Mouse (Mus musculus): Measurements from ENCODE around the gene Resp18.

Resp18 gene

DNA sequence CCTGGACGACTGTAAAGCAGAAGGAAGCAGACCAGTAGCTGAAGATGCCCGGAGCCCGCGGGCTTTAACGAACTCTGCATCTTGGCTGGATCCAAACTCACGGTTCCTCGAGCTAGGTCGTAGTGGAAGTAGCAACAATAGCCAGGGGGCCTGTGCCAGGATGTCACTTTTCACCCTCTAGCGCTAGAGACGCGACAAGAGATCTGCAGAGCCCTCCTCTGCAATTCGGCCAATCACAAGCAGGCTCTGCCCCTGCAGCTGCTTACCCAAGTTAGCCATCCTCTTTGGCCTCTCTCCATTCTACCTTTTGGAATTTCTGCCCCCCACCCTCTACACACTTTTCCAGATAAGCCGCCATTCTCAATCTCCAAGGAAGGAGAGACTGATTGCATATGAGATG is at the start of gene Resp18:
Gene Resp18 (minus strand): TSS at position 188 of the 400 bp plus-strand sequence.
- no peak for DNase-seq (ENCODE audit: low spot score in 2 of 2)

- DNase-seq (ENCODE audit: low spot score in 2 of 2), result no peak
These were observed 49.2 kb upstream of the Resp18 start for GRCm38 (mm10) chr1:75327461-75327860.

GRCm38 (mm10) chr1:75319166-75319565 is 41.0 kb upstream of the Resp18 start:
- DNase-seq (ENCODE audit: low spot score in 2 of 2), result no peak

GRCm38 (mm10) chr1:75318736-75319135 is 40.5 kb upstream of the Resp18 start:
- DNase-seq (ENCODE audit: low spot score in 2 of 2), result no peak

- DNase-seq (ENCODE audit: low spot score in 2 of 2), result no peak
These were observed 40.1 kb upstream of the Resp18 start for GRCm38 (mm10) chr1:75318301-75318700.

DNA sequence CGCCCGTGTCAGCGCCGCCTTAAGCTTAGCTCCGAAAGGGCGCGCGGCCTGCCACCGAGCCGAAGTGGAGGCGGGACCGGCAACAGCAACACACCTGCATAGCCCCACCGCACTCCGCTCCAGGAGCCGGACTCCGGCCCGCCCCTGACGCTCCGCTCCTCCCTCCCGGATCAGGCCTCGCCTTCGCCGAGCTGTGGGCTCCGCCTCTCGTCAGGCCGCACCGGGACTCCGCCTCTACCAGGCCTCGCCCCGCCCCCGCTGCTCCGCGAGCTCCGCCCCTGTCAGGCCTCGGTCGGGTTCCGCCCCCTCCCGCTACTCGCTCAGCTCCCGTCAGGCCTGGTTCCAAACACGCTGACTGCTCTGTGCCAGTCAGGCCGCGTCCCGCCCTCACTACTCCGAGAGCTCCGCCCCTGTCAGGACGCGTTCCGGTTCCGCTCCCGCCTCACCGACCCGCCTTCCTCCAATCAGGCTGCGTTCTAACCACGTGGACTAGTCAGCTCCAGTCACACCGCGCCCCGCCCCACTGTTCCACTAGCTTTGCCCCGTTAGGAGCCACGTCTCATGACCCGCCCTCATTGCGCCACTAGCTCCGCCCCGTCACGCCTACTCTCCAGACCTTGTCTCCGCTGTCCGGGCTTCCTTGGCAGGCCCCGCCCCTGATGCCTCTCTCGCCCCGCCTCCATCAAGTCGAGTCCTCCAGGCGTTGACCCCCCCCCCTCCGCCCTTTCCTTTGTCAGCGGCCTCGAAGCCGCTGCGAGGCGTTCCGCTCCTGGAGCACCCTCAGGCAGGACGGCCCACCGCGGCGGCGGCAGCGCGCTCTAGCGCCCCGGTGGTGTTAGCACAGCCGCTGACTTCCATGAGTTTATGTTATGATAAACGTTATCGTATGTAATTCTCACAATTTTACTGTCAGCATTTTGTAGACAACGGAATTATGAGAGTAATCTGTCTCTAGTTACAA is 39.3 kb upstream of the Resp18 start, which contains the start of gene Dnpep:
Gene Dnpep (minus strand): TSS at position 750 of the 961 bp plus-strand sequence.
- peak; percentile 100 for DNase-seq (ENCODE audit: low spot score in 2 of 2)

DNA sequence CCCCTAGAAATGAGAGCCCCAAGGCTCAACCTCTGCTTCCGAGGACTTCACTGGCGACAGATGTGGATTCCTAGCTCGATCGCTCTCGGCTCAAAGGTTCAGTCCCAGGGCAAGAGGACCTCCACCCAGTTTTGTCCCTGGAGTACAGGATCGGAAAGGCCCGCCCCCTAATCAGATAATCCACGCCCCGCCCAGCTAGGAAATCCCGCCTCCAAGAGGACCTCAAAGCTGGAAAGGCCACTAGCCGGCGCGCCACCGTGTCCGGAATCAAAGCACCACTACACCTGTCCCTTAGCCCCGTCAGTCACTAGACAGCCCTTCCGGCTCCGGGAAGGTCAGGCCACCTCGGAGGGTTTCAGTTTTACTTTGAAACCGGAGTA is 38.6 kb upstream of the Resp18 start:
- peak; percentile 85 to 87 for DNase-seq (ENCODE audit: low spot score in 2 of 2)

- DNase-seq (ENCODE audit: low spot score in 2 of 2), result peak in 1 of 2 experiments; percentile 56
These were observed 37.5 kb upstream of the Resp18 start for GRCm38 (mm10) chr1:75315456-75316365.

DNA sequence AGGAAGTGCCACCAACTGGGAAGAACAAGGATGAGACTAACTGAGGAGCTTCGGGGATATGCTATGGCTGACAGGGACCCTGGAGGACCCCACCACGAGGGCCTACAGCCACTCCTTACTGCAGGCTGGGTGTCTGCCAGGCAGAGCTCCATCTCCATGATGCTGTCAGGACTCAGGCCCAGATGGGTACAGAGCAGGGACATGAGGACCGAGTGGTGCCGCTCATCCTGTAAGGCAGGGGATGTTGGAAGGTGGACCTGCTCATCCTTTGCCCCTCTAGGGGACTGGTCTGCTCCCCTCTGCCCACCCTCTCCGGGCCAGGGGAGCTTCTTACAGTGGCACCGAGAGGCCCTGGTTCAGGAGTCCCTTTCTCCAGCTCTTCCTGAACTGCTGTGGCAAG is 36.8 kb upstream of the Resp18 start:
- DNase-seq (ENCODE audit: low spot score in 2 of 2), result no peak

- no peak for DNase-seq (ENCODE audit: low spot score in 2 of 2)
These were observed 33.5 kb upstream of the Resp18 start for GRCm38 (mm10) chr1:75311694-75312093.

- no peak for DNase-seq (ENCODE audit: low spot score in 2 of 2)
These were observed 26.4 kb upstream of the Resp18 start for GRCm38 (mm10) chr1:75304662-75305061.

GRCm38 (mm10) chr1:75294294-75294693 is 16.1 kb upstream of the Resp18 start:
- DNase-seq (ENCODE audit: low spot score in 2 of 2), result no peak

DNA sequence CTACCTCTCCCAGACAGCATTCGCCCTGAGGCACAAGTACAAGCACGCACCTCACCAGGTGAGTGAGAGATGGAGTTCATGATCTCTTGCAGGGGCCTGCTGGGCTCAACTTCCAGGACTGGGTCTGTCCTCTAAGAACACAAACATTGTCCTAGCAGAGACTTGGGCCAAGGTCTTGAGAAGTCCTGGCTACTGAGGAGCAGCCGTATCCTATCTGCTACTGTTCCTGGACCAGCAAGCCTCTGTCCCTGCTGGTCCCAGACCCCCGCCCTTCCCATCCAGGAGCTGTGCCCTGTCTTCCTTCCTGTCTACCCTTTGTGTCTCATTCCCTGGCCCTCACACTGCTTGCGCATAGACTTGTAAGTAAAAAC is 15.1 kb upstream of the Resp18 start:
- no peak for DNase-seq (ENCODE audit: low spot score in 2 of 2)

- DNase-seq (ENCODE audit: low spot score in 2 of 2), result no peak
These were observed 14.5 kb upstream of the Resp18 start for GRCm38 (mm10) chr1:75292476-75293330.

DNA sequence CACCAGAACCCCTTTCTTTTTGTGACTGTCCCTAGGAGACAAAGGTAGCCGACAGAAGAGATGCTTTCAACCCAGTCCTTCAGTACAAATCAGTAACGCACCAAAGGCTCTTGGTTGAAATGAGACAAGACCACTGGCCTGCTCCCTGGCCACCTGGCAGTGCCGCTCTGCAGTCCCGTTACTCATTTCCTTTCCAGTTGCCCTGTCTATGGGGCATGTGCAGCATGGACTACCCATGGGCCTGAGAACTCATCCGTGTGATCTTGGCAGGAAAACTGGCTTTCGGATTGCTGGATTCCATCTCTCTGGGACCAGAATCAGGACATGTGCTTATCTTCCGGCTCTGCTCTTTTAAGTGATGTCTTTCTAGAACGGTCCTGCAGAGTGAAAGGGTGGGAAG is 13.1 kb upstream of the Resp18 start:
- no peak for DNase-seq (ENCODE audit: low spot score in 2 of 2)

DNA sequence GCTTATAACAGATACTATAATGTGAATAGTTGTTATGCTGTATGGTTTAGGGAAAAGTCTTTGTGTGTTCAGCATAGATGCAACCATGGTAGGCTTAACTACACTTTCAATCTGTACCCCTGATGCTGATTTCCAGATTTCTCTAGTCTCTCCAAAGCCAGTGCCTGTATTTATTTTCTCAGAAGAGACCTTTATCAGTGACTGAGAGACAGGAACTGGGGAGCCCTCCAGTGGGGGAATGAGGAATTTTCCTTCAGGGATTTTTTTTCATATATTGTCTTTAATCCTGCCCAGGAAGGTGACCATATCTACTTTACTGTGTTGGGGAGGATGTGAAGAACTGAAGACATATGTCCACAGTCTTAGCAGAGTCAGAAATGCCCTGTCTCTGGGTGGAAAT is 12.4 kb upstream of the Resp18 start:
- peak; percentile 71 to 74 for DNase-seq (ENCODE audit: low spot score in 2 of 2)

- DNase-seq (ENCODE audit: low spot score in 2 of 2), result no peak
These were observed 11.7 kb upstream of the Resp18 start for GRCm38 (mm10) chr1:75289888-75290431.

DNA sequence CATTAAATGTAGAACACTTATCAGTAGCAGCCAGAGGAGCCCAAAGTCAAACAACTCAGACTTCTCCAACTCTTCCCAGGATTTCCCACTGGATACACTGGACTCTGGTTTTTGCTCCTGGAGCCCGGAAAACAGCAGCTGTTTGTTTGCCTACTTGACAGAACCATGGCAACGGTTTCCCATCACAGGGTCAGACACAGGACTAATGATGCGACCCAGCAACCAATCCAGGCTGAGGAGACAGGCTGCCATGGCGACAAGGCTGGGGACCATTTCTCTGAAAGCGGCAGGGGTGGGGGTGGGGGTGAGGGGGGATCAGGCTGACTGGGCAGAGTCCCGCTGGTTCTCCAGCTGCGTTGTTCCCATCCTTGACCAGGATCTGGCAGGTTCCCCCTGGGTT is 11.2 kb upstream of the Resp18 start:
- peak; percentile 76 to 86 for DNase-seq (ENCODE audit: low spot score in 2 of 2)

- no peak for DNase-seq (ENCODE audit: low spot score in 2 of 2)
These were observed 6.7 kb upstream of the Resp18 start for GRCm38 (mm10) chr1:75284911-75285310.

DNA sequence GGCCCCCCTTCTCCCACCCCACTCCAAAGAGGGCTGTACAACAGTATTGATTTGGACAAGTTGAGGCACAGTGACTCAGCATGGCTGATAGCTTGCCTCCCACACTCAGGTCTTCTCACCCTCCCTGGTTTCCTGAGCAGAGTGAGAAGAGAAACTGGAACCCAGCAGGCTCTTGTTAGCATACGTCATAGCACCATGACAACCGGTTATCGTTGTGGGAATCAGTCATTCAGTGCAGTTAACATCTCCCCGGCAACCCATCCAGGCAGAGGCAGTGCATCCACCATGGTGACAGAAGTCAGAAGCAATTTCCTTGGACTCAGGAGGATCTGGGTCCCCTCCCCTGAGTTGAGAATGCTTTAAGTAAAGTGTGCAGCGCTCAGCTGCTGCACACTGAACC is 4.8 kb upstream of the Resp18 start:
- DNase-seq (ENCODE audit: low spot score in 2 of 2), result peak; percentile 71 to 87
